Mouse (Mus musculus): ENCODE measurements around the gene Sowahc.

DNA sequence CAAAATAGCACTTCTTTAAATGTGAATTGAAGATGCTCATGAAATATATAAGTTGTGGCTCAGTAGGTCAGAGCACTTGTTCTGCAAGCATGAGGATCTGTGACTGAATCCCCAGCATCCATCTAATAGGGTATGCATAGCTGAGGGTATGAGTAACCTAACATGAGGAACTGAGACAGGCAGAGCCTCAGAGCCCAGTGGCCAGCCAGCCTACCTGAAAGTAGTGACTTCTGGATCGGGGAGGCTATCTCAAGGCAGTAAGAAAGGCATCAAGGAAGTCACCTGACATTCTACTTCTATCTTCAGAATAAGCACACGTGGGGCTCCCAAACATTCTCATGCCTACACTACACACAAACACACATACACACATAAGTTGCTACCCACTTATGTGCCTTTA is 3.4 kb downstream of the Sowahc start:
- TF ChIP-seq POLR2A (IDR thresholded peaks at IDR 0.05; ENCODE audit: borderline replicate concordance, extremely low read depth, low read depth, low read length): no peak
- TF ChIP-seq CTCF (IDR thresholded peaks at IDR 0.05; ENCODE audit: insufficient read depth, low read length): no peak
